Mouse (Mus musculus): ENCODE results near the gene Gm36028. TPM values are rescaled to one million over a fixed set of nuclear protein-coding genes. Genes with fewer than 3 reads are reported as not detected.
A peak's percentile ranks its signal among the peaks of the same experiment; 100 is the strongest.

Gene Gm36028
- polyA plus RNA-seq, 1 experiment, result not detected

GRCm38 (mm10) chr16:37813691-37814382, 47.1 kb downstream of the Gm36028 start:
- H3K27ac ChIP-seq (ENCODE audit: insufficient read depth, low read length), result no peak overlapping the region
- no peaks in the 10 kb centered on the region for H3K36me3 ChIP-seq (ENCODE audit: control insufficient read depth, insufficient read depth, low read length)
- H3K27me3 ChIP-seq (ENCODE audit: control insufficient read depth, insufficient read depth, low read length), result no peaks in the 10 kb centered on the region
- no peak for DNase-seq (ENCODE audit: low read depth in 1 of 2, low spot score in 2 of 2)
- peaks cover 8% of the 10 kb centered on the region; the same call in 1 of the 2 replicates for H3K4me1 ChIP-seq (ENCODE audit: control insufficient read depth, insufficient read depth, insufficient read length)
- WGBS, result 62% methylated on average over 5 of the region's 5 CpGs
- no peak overlapping the region for H3K4me3 ChIP-seq (ENCODE audit: extremely low read depth, insufficient read depth, insufficient read length)
- TF ChIP-seq POLR2A (IDR thresholded peaks at IDR 0.05; ENCODE audit: low read depth, low read length) (no peak), CTCF (IDR thresholded peaks at IDR 0.05; ENCODE audit: extremely low read depth, insufficient read depth, insufficient read length, insufficient replicate concordance) (no peak)

- WGBS, result 30% methylated on average over 9 of the region's 9 CpGs
- DNase-seq (ENCODE audit: low read depth in 1 of 2, low spot score in 2 of 2), result peak in 1 of 2 experiments; percentile 12
- TF ChIP-seq POLR2A (IDR thresholded peaks at IDR 0.05; ENCODE audit: low read depth, low read length), result no peak
- peak; percentile 9; the same call in 1 of the 2 replicates for TF ChIP-seq CTCF (IDR thresholded peaks at IDR 0.05; ENCODE audit: extremely low read depth, insufficient read depth, insufficient read length, insufficient replicate concordance)
These were observed 48.5 kb downstream of the Gm36028 start for GRCm38 (mm10) chr16:37812474-37812886.

GRCm38 (mm10) chr16:37811874-37812273, 49.1 kb downstream of the Gm36028 start:
- no peak for DNase-seq (ENCODE audit: low read depth in 1 of 2, low spot score in 2 of 2)
- 94% methylated on average over 8 of the region's 8 CpGs for WGBS
- H3K27me3 ChIP-seq (ENCODE audit: control insufficient read depth, insufficient read depth, low read length), result no peaks in the 10 kb centered on the region
- H3K4me3 ChIP-seq (ENCODE audit: extremely low read depth, insufficient read depth, insufficient read length), result no peak overlapping the region
- TF ChIP-seq CTCF (IDR thresholded peaks at IDR 0.05; ENCODE audit: extremely low read depth, insufficient read depth, insufficient read length, insufficient replicate concordance) (no peak), POLR2A (IDR thresholded peaks at IDR 0.05; ENCODE audit: low read depth, low read length) (no peak)
- H3K4me1 ChIP-seq (ENCODE audit: control insufficient read depth, insufficient read depth, insufficient read length), result peaks cover 8% of the 10 kb centered on the region; the same call in 1 of the 2 replicates
- H3K36me3 ChIP-seq (ENCODE audit: control insufficient read depth, insufficient read depth, low read length), result no peaks in the 10 kb centered on the region
- no peak overlapping the region; the same call in 1 of the 2 replicates for H3K27ac ChIP-seq (ENCODE audit: insufficient read depth, low read length)

More at GRCm38 (mm10) chr16:37812474-37812886, 48.5 kb downstream of the Gm36028 start:
- no peaks in the 10 kb centered on the region for H3K27me3 ChIP-seq (ENCODE audit: control insufficient read depth, insufficient read depth, low read length)
- peaks cover 8% of the 10 kb centered on the region; the same call in 1 of the 2 replicates for H3K4me1 ChIP-seq (ENCODE audit: control insufficient read depth, insufficient read depth, insufficient read length)
- H3K27ac ChIP-seq (ENCODE audit: insufficient read depth, low read length), result no peak overlapping the region
- H3K36me3 ChIP-seq (ENCODE audit: control insufficient read depth, insufficient read depth, low read length), result no peaks in the 10 kb centered on the region
- H3K4me3 ChIP-seq (ENCODE audit: extremely low read depth, insufficient read depth, insufficient read length), result no peak overlapping the region

- TF ChIP-seq CTCF (IDR thresholded peaks at IDR 0.05; ENCODE audit: extremely low read depth, insufficient read depth, insufficient read length, insufficient replicate concordance) (no peak), POLR2A (IDR thresholded peaks at IDR 0.05; ENCODE audit: low read depth, low read length) (no peak)
- Histone ChIP-seq H3K36me3 (ENCODE audit: control insufficient read depth, insufficient read depth, low read length) (no peaks in the 10 kb centered on the region), H3K27ac (ENCODE audit: insufficient read depth, low read length) (no peak overlapping the region), H3K27me3 (ENCODE audit: control insufficient read depth, insufficient read depth, low read length) (no peaks in the 10 kb centered on the region), H3K4me1 (ENCODE audit: control insufficient read depth, insufficient read depth, insufficient read length) (peaks cover 8% of the 10 kb centered on the region; the same call in 1 of the 2 replicates), H3K4me3 (ENCODE audit: extremely low read depth, insufficient read depth, insufficient read length) (no peak overlapping the region)
- 85% methylated on average over 6 of the region's 6 CpGs for WGBS
- no peak for DNase-seq (ENCODE audit: low read depth in 1 of 2, low spot score in 2 of 2)
These were observed 51.3 kb downstream of the Gm36028 start for GRCm38 (mm10) chr16:37809623-37809992.

- Histone ChIP-seq H3K36me3 (ENCODE audit: control insufficient read depth, insufficient read depth, low read length) (no peaks in the 10 kb centered on the region), H3K27me3 (ENCODE audit: control insufficient read depth, insufficient read depth, low read length) (no peaks in the 10 kb centered on the region), H3K27ac (ENCODE audit: insufficient read depth, low read length) (no peak overlapping the region), H3K4me1 (ENCODE audit: control insufficient read depth, insufficient read depth, insufficient read length) (peaks cover 8% of the 10 kb centered on the region; the same call in 1 of the 2 replicates), H3K4me3 (ENCODE audit: extremely low read depth, insufficient read depth, insufficient read length) (no peak overlapping the region)
- no peak for DNase-seq (ENCODE audit: low read depth in 1 of 2, low spot score in 2 of 2)
- 85% methylated on average over 10 of the region's 10 CpGs for WGBS
- no peak for TF ChIP-seq POLR2A (IDR thresholded peaks at IDR 0.05; ENCODE audit: low read depth, low read length)
- no peak for TF ChIP-seq CTCF (IDR thresholded peaks at IDR 0.05; ENCODE audit: extremely low read depth, insufficient read depth, insufficient read length, insufficient replicate concordance)
These were observed 51.9 kb downstream of the Gm36028 start for GRCm38 (mm10) chr16:37808866-37809622.

DNA sequence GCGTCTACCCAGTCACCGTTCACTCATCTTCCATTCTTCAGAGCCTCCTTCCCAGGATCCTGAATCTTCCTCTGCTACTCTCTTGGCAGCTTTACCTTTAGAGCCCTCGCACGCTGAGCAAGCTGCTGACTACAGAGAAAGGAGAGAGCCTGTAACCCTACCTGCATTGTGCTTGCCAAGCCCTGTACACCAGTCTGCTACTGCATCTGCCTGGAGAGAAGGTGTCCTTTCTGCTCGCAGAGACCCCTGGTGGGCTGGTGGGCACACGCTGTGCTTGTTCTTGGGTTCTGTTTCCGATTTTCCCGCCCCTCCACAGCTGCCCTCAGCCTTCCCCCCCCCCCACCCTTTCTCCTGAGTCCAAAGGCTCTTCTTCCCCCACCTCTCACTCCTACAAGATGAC, 53.7 kb downstream of the Gm36028 start:
- Histone ChIP-seq H3K36me3 (ENCODE audit: control insufficient read depth, insufficient read depth, low read length) (no peaks in the 10 kb centered on the region), H3K27ac (ENCODE audit: insufficient read depth, low read length) (no peak overlapping the region), H3K27me3 (ENCODE audit: control insufficient read depth, insufficient read depth, low read length) (no peaks in the 10 kb centered on the region), H3K4me1 (ENCODE audit: control insufficient read depth, insufficient read depth, insufficient read length) (no peaks in the 10 kb centered on the region), H3K4me3 (ENCODE audit: extremely low read depth, insufficient read depth, insufficient read length) (no peak overlapping the region)
- no peak for TF ChIP-seq POLR2A (IDR thresholded peaks at IDR 0.05; ENCODE audit: low read depth, low read length)
- no peak for TF ChIP-seq CTCF (IDR thresholded peaks at IDR 0.05; ENCODE audit: extremely low read depth, insufficient read depth, insufficient read length, insufficient replicate concordance)
- DNase-seq (ENCODE audit: low read depth in 1 of 2, low spot score in 2 of 2), result no peak
- WGBS, result 92% methylated on average over 8 of the region's 8 CpGs
